Mouse (Mus musculus): ENCODE data around the gene Fkbp15. TPM values are rescaled to one million over a fixed set of nuclear protein-coding genes. Genes with fewer than 3 reads are reported as not detected.
A peak's percentile ranks its signal among the peaks of the same experiment; 100 is the strongest.

The Fkbp15 gene
- polyA plus RNA-seq, 1 experiment from 2014 or later: 19.6 TPM

- Histone ChIP-seq H3K4me3 (no peak overlapping the region), H3K4me1 (no peaks in the 10 kb centered on the region), H3K27ac (no peak overlapping the region), H3K9me3 (replicated peaks) (no peaks in the 10 kb centered on the region), H3K27me3 (ENCODE audit: low read depth, poor library complexity, severe bottlenecking) (no peaks in the 10 kb centered on the region), H3K36me3 (peaks cover 68% of the 10 kb centered on the region)
- no peak for DNase-seq (ENCODE audit: low spot score)
- WGBS: 97% methylated on average over 2 of the region's 2 CpGs
These were observed 60.3 kb downstream of the Fkbp15 start for GRCm38 (mm10) chr4:62300001-62300400.

- H3K27ac ChIP-seq: no peak overlapping the region
- no peaks in the 10 kb centered on the region for H3K27me3 ChIP-seq (ENCODE audit: low read depth, poor library complexity, severe bottlenecking)
- no peak overlapping the region for H3K4me3 ChIP-seq
- H3K4me1 ChIP-seq: peaks cover 12% of the 10 kb centered on the region
- no peaks in the 10 kb centered on the region for H3K9me3 ChIP-seq (replicated peaks)
- H3K36me3 ChIP-seq: peaks cover 44% of the 10 kb centered on the region
- WGBS: 82% methylated on average over 3 of the region's 3 CpGs
- DNase-seq (ENCODE audit: low spot score): no peak
These were observed 62.8 kb downstream of the Fkbp15 start for GRCm38 (mm10) chr4:62297280-62298130.

GRCm38 (mm10) chr4:62294741-62295140, 65.6 kb downstream of the Fkbp15 start:
- Histone ChIP-seq H3K4me1 (peaks cover 16% of the 10 kb centered on the region), H3K36me3 (peaks cover 27% of the 10 kb centered on the region), H3K27ac (no peak overlapping the region), H3K4me3 (no peak overlapping the region), H3K27me3 (ENCODE audit: low read depth, poor library complexity, severe bottlenecking) (no peaks in the 10 kb centered on the region), H3K9me3 (replicated peaks) (no peaks in the 10 kb centered on the region)
- 100% methylated on average over 1 of the region's 1 CpGs for WGBS
- no peak for DNase-seq (ENCODE audit: low spot score)

- H3K9me3 ChIP-seq (replicated peaks): no peaks in the 10 kb centered on the region
- no peak overlapping the region for H3K27ac ChIP-seq
- H3K27me3 ChIP-seq (ENCODE audit: low read depth, poor library complexity, severe bottlenecking): no peaks in the 10 kb centered on the region
- H3K36me3 ChIP-seq: peaks cover 15% of the 10 kb centered on the region
- 45% methylated on average over 10 of the region's 10 CpGs for WGBS
- H3K4me1 ChIP-seq: peaks cover 16% of the 10 kb centered on the region
- no peak overlapping the region for H3K4me3 ChIP-seq
- DNase-seq (ENCODE audit: low spot score): no peak
These were observed 67.0 kb downstream of the Fkbp15 start for GRCm38 (mm10) chr4:62293219-62293861.

GRCm38 (mm10) chr4:62292461-62293180, 67.7 kb downstream of the Fkbp15 start:
- no peaks in the 10 kb centered on the region for H3K27me3 ChIP-seq (ENCODE audit: low read depth, poor library complexity, severe bottlenecking)
- no peak for DNase-seq (ENCODE audit: low spot score)
- H3K36me3 ChIP-seq: peaks cover 12% of the 10 kb centered on the region
- no peak overlapping the region for H3K27ac ChIP-seq
- WGBS: 61% methylated on average over 8 of the region's 8 CpGs
- H3K9me3 ChIP-seq (replicated peaks): no peaks in the 10 kb centered on the region
- peaks cover 17% of the 10 kb centered on the region for H3K4me1 ChIP-seq
- no peak overlapping the region for H3K4me3 ChIP-seq

- Histone ChIP-seq H3K27me3 (ENCODE audit: low read depth, poor library complexity, severe bottlenecking) (no peaks in the 10 kb centered on the region), H3K27ac (no peak overlapping the region), H3K9me3 (replicated peaks) (no peaks in the 10 kb centered on the region), H3K36me3 (no peaks in the 10 kb centered on the region), H3K4me1 (peaks cover 33% of the 10 kb centered on the region), H3K4me3 (no peak overlapping the region)
- WGBS: 95% methylated on average over 9 of the region's 9 CpGs
- no peak for DNase-seq (ENCODE audit: low spot score)
These were observed 69.4 kb downstream of the Fkbp15 start for GRCm38 (mm10) chr4:62290816-62291505.

- H3K4me3 ChIP-seq: no peak overlapping the region
- no peaks in the 10 kb centered on the region for H3K9me3 ChIP-seq (replicated peaks)
- no peaks in the 10 kb centered on the region for H3K27me3 ChIP-seq (ENCODE audit: low read depth, poor library complexity, severe bottlenecking)
- no peak for DNase-seq (ENCODE audit: low spot score)
- no peaks in the 10 kb centered on the region for H3K36me3 ChIP-seq
- peaks cover 32% of the 10 kb centered on the region for H3K4me1 ChIP-seq
- WGBS: 90% methylated on average over 7 of the region's 7 CpGs
- H3K27ac ChIP-seq: no peak overlapping the region
These were observed 71.1 kb downstream of the Fkbp15 start for GRCm38 (mm10) chr4:62289226-62289625.

- 16% methylated on average over 12 of the region's 12 CpGs for WGBS
- peak; percentile 41 for DNase-seq (ENCODE audit: low spot score)
- H3K4me1 ChIP-seq: peaks cover 18% of the 10 kb centered on the region
- H3K4me3 ChIP-seq: peak overlapping the region; percentile 84
- H3K27ac ChIP-seq: peak overlapping the region; percentile 80
- H3K36me3 ChIP-seq: no peaks in the 10 kb centered on the region
- no peaks in the 10 kb centered on the region for H3K9me3 ChIP-seq (replicated peaks)
- no peaks in the 10 kb centered on the region for H3K27me3 ChIP-seq (ENCODE audit: low read depth, poor library complexity, severe bottlenecking)
These were observed 73.1 kb downstream of the Fkbp15 start for GRCm38 (mm10) chr4:62286992-62287900.

- H3K36me3 ChIP-seq: no peaks in the 10 kb centered on the region
- H3K27me3 ChIP-seq (ENCODE audit: low read depth, poor library complexity, severe bottlenecking): no peaks in the 10 kb centered on the region
- no peaks in the 10 kb centered on the region for H3K9me3 ChIP-seq (replicated peaks)
- peak overlapping the region; percentile 80 for H3K27ac ChIP-seq
- H3K4me3 ChIP-seq: peak overlapping the region; percentile 84
- peak; percentile 86 for DNase-seq (ENCODE audit: low spot score)
- H3K4me1 ChIP-seq: peaks cover 17% of the 10 kb centered on the region
- WGBS: under 1% methylated on average over 54 of the region's 55 CpGs
These were observed 73.9 kb downstream of the Fkbp15 start for GRCm38 (mm10) chr4:62286257-62286991.

GRCm38 (mm10) chr4:62285576-62285975, 74.8 kb downstream of the Fkbp15 start:
- Histone ChIP-seq H3K27ac (no peak overlapping the region), H3K4me3 (peak overlapping the region; percentile 84), H3K36me3 (no peaks in the 10 kb centered on the region), H3K9me3 (replicated peaks) (no peaks in the 10 kb centered on the region), H3K4me1 (peaks cover 17% of the 10 kb centered on the region), H3K27me3 (ENCODE audit: low read depth, poor library complexity, severe bottlenecking) (no peaks in the 10 kb centered on the region)
- DNase-seq (ENCODE audit: low spot score): no peak
- 82% methylated on average over 8 of the region's 8 CpGs for WGBS

GRCm38 (mm10) chr4:62282969-62283368, 77.4 kb downstream of the Fkbp15 start:
- H3K4me1 ChIP-seq: peaks cover 17% of the 10 kb centered on the region
- WGBS: 91% methylated on average over 7 of the region's 7 CpGs
- no peak overlapping the region for H3K4me3 ChIP-seq
- DNase-seq (ENCODE audit: low spot score): no peak
- H3K36me3 ChIP-seq: no peaks in the 10 kb centered on the region
- H3K27ac ChIP-seq: no peak overlapping the region
- H3K27me3 ChIP-seq (ENCODE audit: low read depth, poor library complexity, severe bottlenecking): no peaks in the 10 kb centered on the region
- H3K9me3 ChIP-seq (replicated peaks): no peaks in the 10 kb centered on the region
